Comparison of ENCODE assay signal across 19 mouse cellular contexts in the genomic region with DNA sequence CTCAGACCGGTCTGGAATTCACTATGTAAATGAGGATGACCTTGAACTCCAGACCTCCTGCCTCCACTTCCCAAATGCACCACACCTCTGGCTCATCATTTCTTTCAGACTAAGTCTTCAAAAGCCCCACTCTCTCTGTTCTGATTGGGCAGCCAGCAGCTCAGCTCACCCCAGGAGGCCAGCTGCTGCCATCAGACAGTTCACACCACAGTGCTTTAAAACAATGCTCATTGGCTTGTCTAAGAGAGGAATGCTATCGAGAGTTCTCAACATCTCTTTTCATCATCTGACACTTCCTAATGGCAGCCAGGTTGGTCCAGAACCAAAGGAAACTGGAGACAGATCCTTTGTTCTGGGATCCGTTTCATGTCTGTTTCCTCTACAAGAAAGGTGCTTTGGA.
DNase-seq lines count a peak whose midpoint lies in the region; TF ChIP-seq lines count a peak whose summit lies in the region.
"Had no signal": no experiment of that assay in that cellular context is flagged by ENCODE, and none has a peak within 500 bp of the region (broad histone marks: within the 10 kb centered on the region; RNA-seq: fewer than 3 reads in every experiment).

No protein-coding gene starts in this region.

- H3K9ac ChIP-seq in ES-E14 (ENCODE audit: insufficient read depth, low read depth, low read length, poor library complexity, severe bottlenecking) = no peak overlapping the region
- H3K9ac ChIP-seq: embryonic facial prominence, embryonic 12.5 days; forebrain, embryonic 15.5 days; forebrain, postnatal 0 days had no signal

- no peak overlapping the region for H3K4me3 ChIP-seq in ES-E14 (ENCODE audit: insufficient read depth in 1 of 2, low read depth in 1 of 2, low read length in 2 of 2, poor library complexity in 1 of 2, severe bottlenecking in 1 of 2)
- H3K4me3 ChIP-seq: embryonic facial prominence, embryonic 10.5 days; embryonic facial prominence, embryonic 12.5 days; forebrain, embryonic 15.5 days had no signal

- H3K4me1 ChIP-seq in ES-E14 (ENCODE audit: control insufficient read depth in 2 of 2, insufficient read depth in 2 of 2, low read length in 2 of 2, poor library complexity in 1 of 2) = peaks cover 0 to 6% of the 10 kb centered on the region in 2 experiments; a peak in 1 of 4 replicates
- H3K4me1 ChIP-seq: embryonic facial prominence, embryonic 10.5 days; embryonic facial prominence, embryonic 12.5 days; forebrain, embryonic 15.5 days had no signal

- H3K9me3 ChIP-seq in ES-E14 (ENCODE audit: control insufficient read depth, insufficient read depth, low read depth, low read length) = no peaks in the 10 kb centered on the region
- H3K9me3 ChIP-seq: embryonic facial prominence, embryonic 10.5 days; embryonic facial prominence, embryonic 12.5 days; forebrain, embryonic 15.5 days had no signal

- H3K27ac ChIP-seq in ES-E14 (ENCODE audit: insufficient read depth, low read depth, low read length, poor library complexity, severe bottlenecking) = no peak overlapping the region
- H3K27ac ChIP-seq: embryonic facial prominence, embryonic 10.5 days; embryonic facial prominence, embryonic 12.5 days; forebrain, embryonic 15.5 days had no signal

- H3K36me3 ChIP-seq in ES-E14 (ENCODE audit: control insufficient read depth, insufficient read depth, low read length, poor library complexity, severe bottlenecking) = no peaks in the 10 kb centered on the region
- H3K36me3 ChIP-seq: forebrain, embryonic 15.5 days had no signal

- in situ Hi-C loops in ES-E14 (cut with MboI; ENCODE audit: low sequenced_read_pairs in 2 of 2, unreplicated experiment in 2 of 2) = no loop called here

- peak; percentile 36 for DNase-seq in retina, postnatal 1 day
- no peak for DNase-seq in retina, embryonic 14.5 days (ENCODE audit: low spot score)
- DNase-seq in ES-E14 (ENCODE audit: low read depth, low spot score) = peak; percentile 30
- DNase-seq in ZHBTc4 (ENCODE audit: low read depth, low spot score) = peak; percentile 55
- DNase-seq in heart, adult 8-10 months (ENCODE audit: low spot score) = no peak
- no peak for DNase-seq in right cerebral cortex, adult 18-20 months
- no peak for DNase-seq in spleen, postnatal 4 days (ENCODE audit: low spot score in 2 of 2)
- DNase-seq: adrenal gland, adult 2 months; adrenal gland, postnatal 10 days; adrenal gland, postnatal 25 days; cerebellum, adult 11-12 months; cerebellum, adult 2 months; cerebellum, adult 9-10 months; cerebellum, postnatal 10 days; cerebellum, postnatal 25 days; forebrain, postnatal 0 days had no signal

TF ChIP-seq in ES-E14, 5 proteins besides CTCF, POLR2A, EP300 and RAD21:
- TF ChIP-seq ZC3H11A (IDR thresholded peaks at IDR 0.05; ENCODE audit: borderline replicate concordance, low read depth, low read length) (no peak), ZNF384 (IDR thresholded peaks at IDR 0.05; ENCODE audit: low read depth, low read length) (no peak), CHD2 (IDR thresholded peaks at IDR 0.05; ENCODE audit: low read depth, low read length) (no peak), HCFC1 (IDR thresholded peaks at IDR 0.05; ENCODE audit: borderline replicate concordance, insufficient read depth, low read length) (no peak), MAFK (IDR thresholded peaks at IDR 0.05; ENCODE audit: insufficient read depth, low read depth, low read length) (no peak)

Comparison
In these comparisons a context has a peak if more than half of its experiments do, and no peak if none do; other contexts are left out.
1. DNase-seq: peak in retina, postnatal 1 day (single experiment), ES-E14 (single experiment) and ZHBTc4 (single experiment); none in retina, embryonic 14.5 days (single experiment), heart, adult 8-10 months (single experiment), right cerebral cortex, adult 18-20 months (single experiment) and spleen, postnatal 4 days (0 of 2).